In the genomic region with DNA sequence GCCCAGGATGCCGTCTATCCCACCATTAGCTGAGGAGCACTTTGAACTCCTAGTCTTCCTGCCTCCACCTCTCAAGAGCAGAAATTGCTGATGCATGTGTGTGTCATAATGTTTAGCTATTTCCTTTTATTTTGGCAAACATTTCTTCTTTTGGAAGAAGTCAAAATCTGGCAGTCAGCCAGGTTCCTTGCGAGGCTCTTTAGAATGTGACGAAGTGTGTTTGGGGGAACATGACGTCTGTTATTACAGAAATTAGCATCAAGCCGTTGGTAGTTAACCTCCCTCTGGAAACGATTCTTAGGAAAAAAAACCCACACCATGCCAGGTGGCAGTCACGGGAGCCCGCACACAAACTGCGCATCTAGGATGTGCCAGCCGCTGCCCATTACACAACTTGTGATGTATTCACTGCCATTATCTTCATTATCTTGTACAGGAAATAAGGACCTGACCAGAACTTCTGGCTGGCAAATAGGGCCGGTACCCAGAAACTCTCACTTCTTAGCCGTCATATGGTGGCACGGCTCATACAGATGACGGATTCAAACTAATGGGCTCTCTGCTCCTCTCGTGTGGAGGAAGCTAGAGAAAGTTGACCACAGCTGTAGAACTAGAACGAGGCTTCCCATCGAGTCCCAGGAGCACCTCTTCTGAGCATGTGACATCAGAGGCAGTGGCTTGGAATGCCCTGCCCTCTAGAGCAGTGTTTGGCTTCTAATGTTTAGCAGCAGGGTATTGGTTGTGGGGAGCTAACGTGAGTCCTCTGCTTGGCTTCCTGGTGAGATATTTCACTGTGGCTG, we compare ENCODE assay signal across 10 mouse cellular contexts.
A peak's percentile ranks its signal among the peaks of the same experiment; 100 is the strongest.
DNase-seq lines count a peak whose midpoint lies in the region; ATAC-seq and TF ChIP-seq lines count a peak whose summit lies in the region.
"Had no signal": no experiment of that assay in that cellular context is flagged by ENCODE, and none has a peak within 500 bp of the region (broad histone marks: within the 10 kb centered on the region; RNA-seq: fewer than 3 reads in every experiment).

No protein-coding gene starts in this region.

- H3K27me3 ChIP-seq in embryonic facial prominence, embryonic 13.5 days = no peaks in the 10 kb centered on the region
- no peaks in the 10 kb centered on the region for H3K27me3 ChIP-seq in embryonic facial prominence, embryonic 10.5 days (replicated peaks; ENCODE audit: low read depth, poor library complexity, severe bottlenecking)
- no peaks in the 10 kb centered on the region for H3K27me3 ChIP-seq in lung, embryonic 14.5 days (ENCODE audit: insufficient read depth, low read length)
- no peaks in the 10 kb centered on the region for H3K27me3 ChIP-seq in kidney, postnatal 0 days (ENCODE audit: insufficient read depth, low read length)
- no peaks in the 10 kb centered on the region for H3K27me3 ChIP-seq in stomach, embryonic 14.5 days (ENCODE audit: control insufficient read depth, insufficient read depth, low read length)
- H3K27me3 ChIP-seq in thymus, adult 2 months (ENCODE audit: control insufficient read depth, insufficient read depth, low read length) = no peaks in the 10 kb centered on the region

- H3K4me3 ChIP-seq in embryonic facial prominence, embryonic 13.5 days = no peak overlapping the region
- H3K4me3 ChIP-seq in embryonic facial prominence, embryonic 10.5 days = no peak overlapping the region
- no peak overlapping the region for H3K4me3 ChIP-seq in lung, embryonic 14.5 days (ENCODE audit: low read depth, low read length)
- H3K4me3 ChIP-seq in lung, adult 2 months (replicated peaks; ENCODE audit: extremely low read depth, low read depth, low read length) = no peak overlapping the region
- no peak overlapping the region for H3K4me3 ChIP-seq in kidney, postnatal 0 days (replicated peaks; ENCODE audit: low read depth, low read length)
- no peak overlapping the region for H3K4me3 ChIP-seq in stomach, embryonic 14.5 days (ENCODE audit: low read depth, low read length)
- H3K4me3 ChIP-seq in thymus, adult 2 months (ENCODE audit: control insufficient read depth, insufficient read depth, low read length) = no peak overlapping the region
- H3K4me3 ChIP-seq: erythroblast, embryonic 14.5 days had no signal

- no peak for DNase-seq in embryonic facial prominence, embryonic 10.5 days (ENCODE audit: low spot score)
- DNase-seq in lung, embryonic 14.5 days = peak; percentile 98
- DNase-seq in lung, adult 2 months = no peak
- peak; percentile 74 for DNase-seq in kidney, postnatal 0 days (ENCODE audit: low spot score)
- no peak for DNase-seq in thymus, adult 2 months
- no peak for DNase-seq in gastrocnemius, adult 18-20 months (ENCODE audit: low spot score)

- H3K9ac ChIP-seq in embryonic facial prominence, embryonic 13.5 days = no peak overlapping the region
- no peak overlapping the region for H3K9ac ChIP-seq in lung, embryonic 14.5 days
- no peak overlapping the region for H3K9ac ChIP-seq in kidney, postnatal 0 days (ENCODE audit: low read depth, low read length)
- no peak overlapping the region for H3K9ac ChIP-seq in stomach, embryonic 14.5 days (replicated peaks; ENCODE audit: low read depth, low read length)

- 52% methylated on average over 18 of the region's 18 CpGs for WGBS in embryonic facial prominence, embryonic 13.5 days
- WGBS in embryonic facial prominence, embryonic 10.5 days = 82% methylated on average over 18 of the region's 18 CpGs
- WGBS in lung, embryonic 14.5 days = 31% methylated on average over 18 of the region's 18 CpGs
- WGBS in lung, adult 2 months = 33% methylated on average over 18 of the region's 18 CpGs
- 44% methylated on average over 18 of the region's 18 CpGs for WGBS in kidney, postnatal 0 days
- 42% methylated on average over 18 of the region's 18 CpGs for WGBS in stomach, embryonic 14.5 days
- WGBS in thymus, adult 2 months = 22% methylated on average over 18 of the region's 18 CpGs

- H3K9me3 ChIP-seq in embryonic facial prominence, embryonic 13.5 days = peaks cover 2% of the 10 kb centered on the region; the same call in 1 of the 2 replicates
- 0 out of 2 replicates have a peak, but pooled peaks cover 3% of the 10 kb centered on the region for H3K9me3 ChIP-seq in embryonic facial prominence, embryonic 10.5 days
- H3K9me3 ChIP-seq in lung, embryonic 14.5 days (ENCODE audit: low read depth, low read length) = 0 out of 2 replicates have a peak, but pooled peaks cover 4% of the 10 kb centered on the region
- H3K9me3 ChIP-seq in kidney, postnatal 0 days (replicated peaks; ENCODE audit: low read length) = no peaks in the 10 kb centered on the region
- H3K9me3 ChIP-seq in stomach, embryonic 14.5 days (ENCODE audit: control insufficient read depth, low read depth, low read length) = no peaks in the 10 kb centered on the region

- H3K4me2 ChIP-seq in embryonic facial prominence, embryonic 13.5 days = no peak overlapping the region
- peak overlapping the region; percentile 27; the same call in 1 of the 2 replicates for H3K4me2 ChIP-seq in lung, embryonic 14.5 days
- H3K4me2 ChIP-seq in kidney, postnatal 0 days (ENCODE audit: low read length) = no peak overlapping the region
- no peak overlapping the region for H3K4me2 ChIP-seq in stomach, embryonic 14.5 days (replicated peaks; ENCODE audit: low read depth, low read length)

- peaks cover 19% of the 10 kb centered on the region for H3K36me3 ChIP-seq in embryonic facial prominence, embryonic 13.5 days
- peaks cover 63% of the 10 kb centered on the region for H3K36me3 ChIP-seq in embryonic facial prominence, embryonic 10.5 days (replicated peaks)
- peaks cover 16% of the 10 kb centered on the region; the same call in 1 of the 2 replicates for H3K36me3 ChIP-seq in lung, embryonic 14.5 days (ENCODE audit: insufficient read depth)
- 0 out of 2 replicates have a peak, but pooled peaks cover 3% of the 10 kb centered on the region for H3K36me3 ChIP-seq in kidney, postnatal 0 days (ENCODE audit: insufficient read depth, low read length)
- H3K36me3 ChIP-seq in stomach, embryonic 14.5 days (ENCODE audit: control insufficient read depth, insufficient read depth, low read length) = no peaks in the 10 kb centered on the region; the same call in 1 of the 2 replicates
- no peaks in the 10 kb centered on the region for H3K36me3 ChIP-seq in thymus, adult 2 months (ENCODE audit: control insufficient read depth, insufficient read depth, low read length)

- H3K27ac ChIP-seq in embryonic facial prominence, embryonic 13.5 days = 0 out of 2 replicates have a peak overlapping the region, but pooled peaks have one; percentile 8
- H3K27ac ChIP-seq in embryonic facial prominence, embryonic 10.5 days (replicated peaks) = no peak overlapping the region
- H3K27ac ChIP-seq in lung, embryonic 14.5 days (ENCODE audit: low read depth) = peak overlapping the region; percentile 78
- no peak overlapping the region for H3K27ac ChIP-seq in kidney, postnatal 0 days
- H3K27ac ChIP-seq in stomach, embryonic 14.5 days (ENCODE audit: low read length) = peak overlapping the region; percentile 63; the same call in 1 of the 2 replicates
- H3K27ac ChIP-seq in thymus, adult 2 months (ENCODE audit: control insufficient read depth, insufficient read depth, low read length) = no peak overlapping the region
- H3K27ac ChIP-seq: macrophage had no signal

- no peak for TF ChIP-seq POLR2A in lung, adult 2 months (IDR thresholded peaks at IDR 0.05; ENCODE audit: borderline replicate concordance, extremely low read depth, low read depth, low read length)
- no peak for TF ChIP-seq POLR2A in thymus, adult 2 months (IDR thresholded peaks at IDR 0.05; ENCODE audit: control insufficient read depth, extremely low read depth, insufficient read depth, low read length, poor library complexity)

- H3K4me1 ChIP-seq in embryonic facial prominence, embryonic 13.5 days = peaks cover 34% of the 10 kb centered on the region
- H3K4me1 ChIP-seq in embryonic facial prominence, embryonic 10.5 days = peaks cover 29% of the 10 kb centered on the region
- H3K4me1 ChIP-seq in lung, embryonic 14.5 days (ENCODE audit: insufficient read depth) = peaks cover 28% of the 10 kb centered on the region
- no peaks in the 10 kb centered on the region; the same call in 1 of the 2 replicates for H3K4me1 ChIP-seq in lung, adult 2 months (ENCODE audit: control insufficient read depth, insufficient read depth, low read length)
- peaks cover 17% of the 10 kb centered on the region for H3K4me1 ChIP-seq in kidney, postnatal 0 days (replicated peaks; ENCODE audit: insufficient read depth, low read length)
- H3K4me1 ChIP-seq in stomach, embryonic 14.5 days (ENCODE audit: control insufficient read depth, insufficient read depth, low read length) = peaks cover 26% of the 10 kb centered on the region
- H3K4me1 ChIP-seq in thymus, adult 2 months (replicated peaks; ENCODE audit: control insufficient read depth, insufficient read depth, low read length) = peaks cover 19% of the 10 kb centered on the region

- TF ChIP-seq CTCF in lung, embryonic 14.5 days (IDR thresholded peaks at IDR 0.05; ENCODE audit: low read depth) = no peak
- TF ChIP-seq CTCF in lung, adult 2 months (IDR thresholded peaks at IDR 0.05; ENCODE audit: insufficient read depth, low read length) = no peak
- no peak for TF ChIP-seq CTCF in kidney, postnatal 0 days (IDR thresholded peaks at IDR 0.05; ENCODE audit: low read depth)
- TF ChIP-seq CTCF in thymus, adult 2 months (IDR thresholded peaks at IDR 0.05; ENCODE audit: borderline replicate concordance, control insufficient read depth, extremely low read depth, insufficient read depth, low read length, poor library complexity) = no peak

- ATAC-seq in embryonic facial prominence, embryonic 13.5 days (ENCODE audit: insufficient number of reproducible peaks, insufficient read depth, low FRiP score, low TSS enrichment, low read depth) = no peak
- ATAC-seq in lung, embryonic 14.5 days (ENCODE audit: insufficient read depth) = peak; percentile 45
- no peak for ATAC-seq in kidney, postnatal 0 days (replicated peaks; ENCODE audit: low FRiP score, low read depth)
- ATAC-seq in stomach, embryonic 14.5 days (ENCODE audit: insufficient number of reproducible peaks, insufficient read depth, low FRiP score, low read depth) = peak; percentile 37; the same call in 1 of the 2 replicates

Comparison
In these comparisons a context has a peak if more than half of its experiments do, and no peak if none do; other contexts are left out.
1. H3K27ac ChIP-seq: peak in embryonic facial prominence, embryonic 13.5 days (single experiment), lung, embryonic 14.5 days (single experiment) and stomach, embryonic 14.5 days (single experiment); none in embryonic facial prominence, embryonic 10.5 days (single experiment), kidney, postnatal 0 days (single experiment) and thymus, adult 2 months (single experiment).
2. DNase-seq: peak in lung, embryonic 14.5 days (single experiment) and kidney, postnatal 0 days (single experiment); none in embryonic facial prominence, embryonic 10.5 days (single experiment), lung, adult 2 months (single experiment), thymus, adult 2 months (single experiment) and gastrocnemius, adult 18-20 months (single experiment).
3. ATAC-seq: peak in lung, embryonic 14.5 days (single experiment) and stomach, embryonic 14.5 days (single experiment); none in embryonic facial prominence, embryonic 13.5 days (single experiment) and kidney, postnatal 0 days (single experiment).